Mouse (Mus musculus) ovary, postnatal 36 days (tissue): Measurements from ENCODE around the gene Cyp2b10.
"Not testable (repeated sequence)": the region's sequence is repeated elsewhere in the genome, so short reads cannot be mapped to it uniquely, and the experiment has no call there.

ENCODE experiments used
- DNase-seq: peaks from one replicate; pipeline ENCODE4 v3.0.0; 2022; ENCODE audit warnings: low spot score, mixed read lengths

Gene Cyp2b10

GRCm38 (mm10) chr7:25916116-25916515 lies 18.7 kb downstream of the Cyp2b10 start:
- no peak for DNase-seq

- DNase-seq, result not testable (repeated sequence)
Observed at GRCm38 (mm10) chr7:25917271-25917670, 19.9 kb downstream of the Cyp2b10 start.

GRCm38 (mm10) chr7:25919467-25919866 lies 22.0 kb downstream of the Cyp2b10 start:
- no peak for DNase-seq

GRCm38 (mm10) chr7:25945274-25945673 lies 47.9 kb downstream of the Cyp2b10 start:
- no peak for DNase-seq
